Mouse (Mus musculus): ENCODE results near the gene Ltk. TPM values are rescaled to one million over a fixed set of nuclear protein-coding genes. Genes with fewer than 3 reads are reported as not detected.

Gene Ltk
- polyA plus RNA-seq (2014; fragmentation: Nextera tagmentation; extraction: Ambion mirVana): not detected in 2 replicates

- WGBS: 8% methylated on average over 9 of the region's 9 CpGs
- H3K4me3 ChIP-seq (ENCODE audit: low read depth, low read length): no peak within 1 kb of the TSS
- H3K27ac ChIP-seq (replicated peaks; ENCODE audit: low read depth, low read length): no peak within 1 kb of the TSS
- H3K27me3 ChIP-seq (ENCODE audit: control insufficient read depth, insufficient read depth, low read length): peaks cover 50% of the 10 kb centered on the region
- peaks cover 6% of the 10 kb centered on the region; the same call in 1 of the 2 replicates for H3K4me1 ChIP-seq (ENCODE audit: control insufficient read depth, insufficient read depth, low read length)
- no peaks in the 10 kb centered on the region for H3K9me3 ChIP-seq (ENCODE audit: control insufficient read depth, low read length)
- DNase-seq (ENCODE audit: low spot score) (no peak), ATAC-seq (ENCODE audit: insufficient number of reproducible peaks, low FRiP score, low TSS enrichment, low read depth) (no peak)
- H3K4me2 ChIP-seq (ENCODE audit: low read depth, severe bottlenecking): no peak within 1 kb of the TSS
- peaks cover 4% of the 10 kb centered on the region; the same call in 1 of the 2 replicates for H3K36me3 ChIP-seq (ENCODE audit: control insufficient read depth, insufficient read depth, low read length)
- H3K9ac ChIP-seq (ENCODE audit: low read length): no peak within 1 kb of the TSS
These were observed at the start of gene Ltk for GRCm38 (mm10) chr2:119760251-119760650. Gene Ltk (minus strand): TSS chr2:119760431.

GRCm38 (mm10) chr2:119808881-119809280 lies 48.6 kb upstream of the Ltk start:
- Histone ChIP-seq H3K4me3 (ENCODE audit: low read depth, low read length) (no peak overlapping the region), H3K4me2 (ENCODE audit: low read depth, severe bottlenecking) (no peak overlapping the region), H3K27ac (replicated peaks; ENCODE audit: low read depth, low read length) (no peak overlapping the region), H3K27me3 (ENCODE audit: control insufficient read depth, insufficient read depth, low read length) (no peaks in the 10 kb centered on the region), H3K9ac (ENCODE audit: low read length) (no peak overlapping the region), H3K4me1 (ENCODE audit: control insufficient read depth, insufficient read depth, low read length) (0 out of 2 replicates have a peak, but pooled peaks cover 3% of the 10 kb centered on the region), H3K9me3 (ENCODE audit: control insufficient read depth, low read length) (no peaks in the 10 kb centered on the region), H3K36me3 (ENCODE audit: control insufficient read depth, insufficient read depth, low read length) (no peaks in the 10 kb centered on the region; the same call in 1 of the 2 replicates)
- WGBS: 32% methylated on average over 4 of the region's 4 CpGs
- ATAC-seq (ENCODE audit: insufficient number of reproducible peaks, low FRiP score, low TSS enrichment, low read depth) (no peak), DNase-seq (ENCODE audit: low spot score) (no peak)

DNA sequence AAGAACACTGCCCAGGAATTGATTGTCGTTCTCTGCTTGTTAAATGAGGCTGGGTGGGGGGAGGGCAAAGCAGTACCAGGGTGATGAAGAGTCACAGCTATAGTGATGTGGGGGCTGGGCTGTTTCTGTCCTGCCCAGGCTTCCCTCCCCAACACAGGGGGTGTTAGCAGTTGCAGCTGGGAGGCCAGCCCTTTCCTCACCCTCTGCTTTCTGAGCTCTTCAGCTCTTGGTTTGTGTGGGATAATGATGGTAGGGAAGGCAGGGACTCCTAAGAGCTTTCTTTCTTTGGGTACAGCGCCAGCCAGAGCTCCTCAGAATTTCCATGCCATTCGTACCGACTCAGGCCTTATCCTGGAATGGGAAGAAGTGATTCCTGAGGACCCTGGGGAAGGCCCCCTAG lies 48.2 kb upstream of the Ltk start:
- Histone ChIP-seq H3K4me1 (ENCODE audit: control insufficient read depth, insufficient read depth, low read length) (0 out of 2 replicates have a peak, but pooled peaks cover 5% of the 10 kb centered on the region), H3K9me3 (ENCODE audit: control insufficient read depth, low read length) (no peaks in the 10 kb centered on the region), H3K27me3 (ENCODE audit: control insufficient read depth, insufficient read depth, low read length) (no peaks in the 10 kb centered on the region), H3K27ac (replicated peaks; ENCODE audit: low read depth, low read length) (no peak overlapping the region), H3K4me2 (ENCODE audit: low read depth, severe bottlenecking) (no peak overlapping the region), H3K9ac (ENCODE audit: low read length) (no peak overlapping the region), H3K4me3 (ENCODE audit: low read depth, low read length) (no peak overlapping the region), H3K36me3 (ENCODE audit: control insufficient read depth, insufficient read depth, low read length) (peaks cover 1% of the 10 kb centered on the region; the same call in 1 of the 2 replicates)
- WGBS: 19% methylated on average over 4 of the region's 4 CpGs
- DNase-seq (ENCODE audit: low spot score): no peak
- no peak for ATAC-seq (ENCODE audit: insufficient number of reproducible peaks, low FRiP score, low TSS enrichment, low read depth)

DNA sequence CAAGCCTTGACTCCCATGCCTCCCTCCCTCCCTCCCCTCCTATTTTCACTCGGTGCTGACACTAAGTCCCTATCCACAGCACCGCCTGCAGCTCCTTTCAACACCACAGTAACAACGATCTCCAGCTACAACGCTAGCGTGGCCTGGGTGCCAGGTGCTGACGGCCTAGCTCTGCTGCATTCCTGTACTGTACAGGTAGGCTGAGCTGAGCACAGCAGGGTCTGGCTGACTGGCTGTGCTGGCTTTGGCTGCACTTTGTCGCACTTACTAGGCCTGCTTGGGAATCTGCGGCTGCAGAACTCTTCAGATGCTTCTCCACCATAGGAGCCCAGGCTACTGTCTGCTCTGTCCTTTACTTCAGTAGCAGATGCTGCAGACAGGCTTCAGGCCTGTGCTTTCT lies 45.3 kb upstream of the Ltk start:
- ATAC-seq (ENCODE audit: insufficient number of reproducible peaks, low FRiP score, low TSS enrichment, low read depth) (no peak), DNase-seq (ENCODE audit: low spot score) (no peak)
- H3K4me1 ChIP-seq (ENCODE audit: control insufficient read depth, insufficient read depth, low read length): peaks cover 17% of the 10 kb centered on the region
- no peaks in the 10 kb centered on the region for H3K9me3 ChIP-seq (ENCODE audit: control insufficient read depth, low read length)
- H3K4me2 ChIP-seq (ENCODE audit: low read depth, severe bottlenecking): no peak overlapping the region
- 56% methylated on average over 8 of the region's 8 CpGs for WGBS
- H3K36me3 ChIP-seq (ENCODE audit: control insufficient read depth, insufficient read depth, low read length): peaks cover 2% of the 10 kb centered on the region; the same call in 1 of the 2 replicates
- H3K4me3 ChIP-seq (ENCODE audit: low read depth, low read length): no peak overlapping the region
- no peak overlapping the region for H3K27ac ChIP-seq (replicated peaks; ENCODE audit: low read depth, low read length)
- no peaks in the 10 kb centered on the region for H3K27me3 ChIP-seq (ENCODE audit: control insufficient read depth, insufficient read depth, low read length)
- H3K9ac ChIP-seq (ENCODE audit: low read length): no peak overlapping the region

- no peak for ATAC-seq (ENCODE audit: insufficient number of reproducible peaks, low FRiP score, low TSS enrichment, low read depth)
- no peak overlapping the region for H3K4me2 ChIP-seq (ENCODE audit: low read depth, severe bottlenecking)
These were observed 44.5 kb upstream of the Ltk start for GRCm38 (mm10) chr2:119804776-119805175.

DNA sequence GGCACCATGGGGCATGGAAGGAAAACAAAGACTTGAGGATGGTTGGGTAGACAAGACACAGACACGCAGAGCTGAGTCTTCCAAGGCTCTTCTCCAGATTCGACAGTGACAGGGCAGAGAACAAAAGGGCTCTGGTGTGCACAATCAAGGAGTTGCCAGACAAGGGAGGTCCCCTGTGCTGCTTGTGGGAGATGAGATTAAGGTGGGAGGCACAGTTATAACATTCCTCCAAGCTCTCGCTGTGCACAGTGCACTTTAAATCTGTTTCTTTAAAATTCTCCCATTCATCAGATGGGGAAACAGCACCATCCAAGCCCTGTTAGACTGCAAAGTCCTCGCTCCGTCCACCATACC lies 44.0 kb upstream of the Ltk start:
- DNase-seq (ENCODE audit: low spot score) (no peak), ATAC-seq (ENCODE audit: insufficient number of reproducible peaks, low FRiP score, low TSS enrichment, low read depth) (no peak)
- Histone ChIP-seq H3K4me2 (ENCODE audit: low read depth, severe bottlenecking) (no peak overlapping the region), H3K27me3 (ENCODE audit: control insufficient read depth, insufficient read depth, low read length) (no peaks in the 10 kb centered on the region), H3K9ac (ENCODE audit: low read length) (no peak overlapping the region), H3K27ac (replicated peaks; ENCODE audit: low read depth, low read length) (no peak overlapping the region), H3K4me1 (ENCODE audit: control insufficient read depth, insufficient read depth, low read length) (peaks cover 17% of the 10 kb centered on the region), H3K9me3 (ENCODE audit: control insufficient read depth, low read length) (no peaks in the 10 kb centered on the region), H3K4me3 (ENCODE audit: low read depth, low read length) (no peak overlapping the region), H3K36me3 (ENCODE audit: control insufficient read depth, insufficient read depth, low read length) (peaks cover 2% of the 10 kb centered on the region; the same call in 1 of the 2 replicates)
- WGBS: 63% methylated on average over 5 of the region's 5 CpGs

More at GRCm38 (mm10) chr2:119804776-119805175, 44.5 kb upstream of the Ltk start:
- Histone ChIP-seq H3K4me1 (ENCODE audit: control insufficient read depth, insufficient read depth, low read length) (peaks cover 17% of the 10 kb centered on the region), H3K4me3 (ENCODE audit: low read depth, low read length) (no peak overlapping the region), H3K27me3 (ENCODE audit: control insufficient read depth, insufficient read depth, low read length) (no peaks in the 10 kb centered on the region), H3K36me3 (ENCODE audit: control insufficient read depth, insufficient read depth, low read length) (peaks cover 2% of the 10 kb centered on the region; the same call in 1 of the 2 replicates), H3K9me3 (ENCODE audit: control insufficient read depth, low read length) (no peaks in the 10 kb centered on the region), H3K9ac (ENCODE audit: low read length) (no peak overlapping the region), H3K27ac (replicated peaks; ENCODE audit: low read depth, low read length) (no peak overlapping the region)
- WGBS: 56% methylated on average over 9 of the region's 9 CpGs
- DNase-seq (ENCODE audit: low spot score): no peak

- H3K4me2 ChIP-seq (ENCODE audit: low read depth, severe bottlenecking): no peak overlapping the region
- no peak overlapping the region for H3K27ac ChIP-seq (replicated peaks; ENCODE audit: low read depth, low read length)
These were observed 43.5 kb upstream of the Ltk start for GRCm38 (mm10) chr2:119803618-119804274.

DNA sequence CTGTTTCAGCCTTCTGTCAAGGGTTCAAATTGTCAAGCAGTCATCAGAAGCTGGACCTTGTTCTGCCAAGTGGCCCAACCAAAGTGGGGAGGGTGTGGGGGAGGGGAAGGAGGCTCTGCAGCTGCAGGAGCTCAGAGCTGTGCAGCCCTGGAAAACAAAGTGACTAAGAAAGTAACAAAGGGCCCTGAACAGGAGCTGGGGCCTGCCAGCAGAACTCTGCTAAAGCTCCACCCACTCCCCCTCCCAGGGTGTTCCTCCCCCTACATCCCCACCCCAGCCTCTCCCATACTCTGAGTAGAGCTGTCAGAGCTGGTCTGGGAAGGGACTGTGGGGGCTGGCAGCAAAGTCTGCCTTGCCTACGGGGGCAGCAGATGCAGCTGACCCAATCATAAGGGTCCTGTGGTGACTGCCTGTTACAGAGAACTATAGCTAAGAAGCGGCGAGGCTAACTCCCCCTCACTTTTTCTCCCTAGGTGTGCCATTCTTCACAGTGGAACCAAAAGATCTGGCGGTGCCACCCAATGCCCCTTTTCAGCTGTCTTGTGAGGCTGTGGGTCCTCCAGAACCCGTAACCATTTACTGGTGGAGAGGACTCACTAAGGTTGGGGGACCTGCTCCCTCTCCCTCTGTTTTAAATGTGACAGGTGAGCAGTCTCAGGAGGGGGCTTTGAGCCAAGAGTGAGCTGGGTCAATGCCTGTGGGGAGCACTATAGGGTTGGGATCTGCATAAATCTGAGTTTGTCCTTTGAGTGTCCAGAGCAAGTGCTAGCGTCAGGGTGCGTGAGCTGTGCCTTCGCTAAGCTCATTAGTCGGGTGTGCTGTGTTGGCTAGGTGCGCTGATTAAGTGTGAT lies 42.8 kb upstream of the Ltk start:
- no peak overlapping the region for H3K4me3 ChIP-seq (ENCODE audit: low read depth, low read length)
- DNase-seq (ENCODE audit: low spot score) (peak; percentile 53), ATAC-seq (ENCODE audit: insufficient number of reproducible peaks, low FRiP score, low TSS enrichment, low read depth) (0 out of 2 replicates have a peak, but pooled peaks have one; percentile 52)
- H3K9ac ChIP-seq (ENCODE audit: low read length): no peak overlapping the region
- 45% methylated on average over 10 of the region's 10 CpGs for WGBS
- H3K27ac ChIP-seq (replicated peaks; ENCODE audit: low read depth, low read length): peak overlapping the region; percentile 40; the same call in 1 of the 2 replicates
- H3K36me3 ChIP-seq (ENCODE audit: control insufficient read depth, insufficient read depth, low read length): peaks cover 2% of the 10 kb centered on the region; the same call in 1 of the 2 replicates
- no peaks in the 10 kb centered on the region for H3K9me3 ChIP-seq (ENCODE audit: control insufficient read depth, low read length)
- H3K27me3 ChIP-seq (ENCODE audit: control insufficient read depth, insufficient read depth, low read length): peaks cover 4% of the 10 kb centered on the region; the same call in 1 of the 2 replicates
- H3K4me1 ChIP-seq (ENCODE audit: control insufficient read depth, insufficient read depth, low read length): peaks cover 17% of the 10 kb centered on the region
- no peak overlapping the region for H3K4me2 ChIP-seq (ENCODE audit: low read depth, severe bottlenecking)

More at GRCm38 (mm10) chr2:119803618-119804274, 43.5 kb upstream of the Ltk start:
- DNase-seq (ENCODE audit: low spot score) (no peak), ATAC-seq (ENCODE audit: insufficient number of reproducible peaks, low FRiP score, low TSS enrichment, low read depth) (no peak)
- H3K4me3 ChIP-seq (ENCODE audit: low read depth, low read length): no peak overlapping the region
- H3K9ac ChIP-seq (ENCODE audit: low read length): no peak overlapping the region
- H3K4me1 ChIP-seq (ENCODE audit: control insufficient read depth, insufficient read depth, low read length): peaks cover 17% of the 10 kb centered on the region
- no peaks in the 10 kb centered on the region for H3K27me3 ChIP-seq (ENCODE audit: control insufficient read depth, insufficient read depth, low read length)
- H3K36me3 ChIP-seq (ENCODE audit: control insufficient read depth, insufficient read depth, low read length): peaks cover 2% of the 10 kb centered on the region; the same call in 1 of the 2 replicates
- WGBS: 46% methylated on average over 6 of the region's 6 CpGs
- no peaks in the 10 kb centered on the region for H3K9me3 ChIP-seq (ENCODE audit: control insufficient read depth, low read length)

All from limb, embryonic 11.5 days (tissue).